Mouse (Mus musculus) CD4-positive helper T cell, adult 2 months (primary cell): ENCODE measurements around the gene Ube2dnl2.

Source experiments
- DNase-seq: peaks from one replicate; pipeline ENCODE4 v3.0.0-alpha.2; 2012; ENCODE audit warnings: low read depth, missing footprints, low spot score

Gene Ube2dnl2

GRCm38 (mm10) chrX:114907282-114907681, at the start of gene Ube2dnl2:
Ube2dnl2 (plus strand) TSS chrX:114907582.
- DNase-seq = no peak

- DNase-seq = no peak
Observed at GRCm38 (mm10) chrX:114895489-114895888, 11.9 kb upstream of the Ube2dnl2 start.

GRCm38 (mm10) chrX:114897506-114897905, 9.9 kb upstream of the Ube2dnl2 start:
- no peak for DNase-seq

GRCm38 (mm10) chrX:114903391-114903790, 4.0 kb upstream of the Ube2dnl2 start:
- no peak for DNase-seq

- no peak for DNase-seq
Observed at GRCm38 (mm10) chrX:114904712-114905111, 2.7 kb upstream of the Ube2dnl2 start, which contains the start of gene Ube2dnl1. Ube2dnl1 (plus strand) TSS chrX:114905012.

GRCm38 (mm10) chrX:114955066-114955465, 47.7 kb downstream of the Ube2dnl2 start:
- DNase-seq = no peak
